Mouse (Mus musculus) B cell, adult 2 months (primary cell): ENCODE data around the gene Tmem210.

Experiments used
- DNase-seq, 2 experiments: peaks; one replicate each; pipeline ENCODE4 v3.0.0; 2022

Tmem210 gene

GRCm38 (mm10) chr2:25265897-25266656 lies 21.9 kb upstream of the Tmem210 start:
- DNase-seq, result peak in 1 of 2 experiments; percentile 11

GRCm38 (mm10) chr2:25266720-25267119 lies 21.2 kb upstream of the Tmem210 start:
- DNase-seq, result no peak

- DNase-seq, result no peak
These were observed 20.7 kb upstream of the Tmem210 start for GRCm38 (mm10) chr2:25267241-25267640.

- no peak for DNase-seq
These were observed 20.1 kb upstream of the Tmem210 start for GRCm38 (mm10) chr2:25267746-25268309.

GRCm38 (mm10) chr2:25271827-25272511 lies 16.0 kb upstream of the Tmem210 start, which contains the start of the genes Ssna1 and Anapc2:
Gene Ssna1, minus strand, starts transcription at chr2:25272438.
Gene Anapc2, plus strand, starts transcription at chr2:25272478.
- peak; percentile 99 for DNase-seq

GRCm38 (mm10) chr2:25272515-25272914 lies 15.4 kb upstream of the Tmem210 start:
- no peak for DNase-seq

- DNase-seq, result no peak
These were observed 14.9 kb upstream of the Tmem210 start for GRCm38 (mm10) chr2:25273010-25273409.

GRCm38 (mm10) chr2:25278928-25279882 lies 8.7 kb upstream of the Tmem210 start:
- peak; percentile 92 to 95 for DNase-seq

GRCm38 (mm10) chr2:25285551-25285950 lies 2.4 kb upstream of the Tmem210 start:
- no peak for DNase-seq

- DNase-seq, result no peak
These were observed 1.6 kb upstream of the Tmem210 start for GRCm38 (mm10) chr2:25286314-25286713.

GRCm38 (mm10) chr2:25286837-25287636 lies 908 bp upstream of the Tmem210 start:
- DNase-seq, result no peak

GRCm38 (mm10) chr2:25288734-25289345 lies 895 bp downstream of the Tmem210 start:
- no peak for DNase-seq

GRCm38 (mm10) chr2:25289651-25290050 lies 1.7 kb downstream of the Tmem210 start, which contains the start of gene Lrrc26:
Gene Lrrc26, plus strand, starts transcription at chr2:25289915.
- no peak for DNase-seq

- no peak for DNase-seq
These were observed 2.3 kb downstream of the Tmem210 start for GRCm38 (mm10) chr2:25290101-25290815.

- no peak for DNase-seq
These were observed 2.8 kb downstream of the Tmem210 start for GRCm38 (mm10) chr2:25290816-25291130.

GRCm38 (mm10) chr2:25291184-25292053 lies 3.5 kb downstream of the Tmem210 start:
- DNase-seq, result no peak

- no peak for DNase-seq
These were observed 4.2 kb downstream of the Tmem210 start for GRCm38 (mm10) chr2:25292054-25292544.

GRCm38 (mm10) chr2:25292856-25293255 lies 4.9 kb downstream of the Tmem210 start:
- peak; percentile 88 for DNase-seq

GRCm38 (mm10) chr2:25293706-25294105 lies 5.8 kb downstream of the Tmem210 start:
- DNase-seq, result no peak
